Mouse (Mus musculus): Measurements from ENCODE around the gene Thsd4. TPM values are rescaled to one million over a fixed set of nuclear protein-coding genes. Genes with fewer than 3 reads are reported as not detected.

Gene Thsd4
- total RNA-seq, 2 experiments from 2014 or later: not detected

DNA sequence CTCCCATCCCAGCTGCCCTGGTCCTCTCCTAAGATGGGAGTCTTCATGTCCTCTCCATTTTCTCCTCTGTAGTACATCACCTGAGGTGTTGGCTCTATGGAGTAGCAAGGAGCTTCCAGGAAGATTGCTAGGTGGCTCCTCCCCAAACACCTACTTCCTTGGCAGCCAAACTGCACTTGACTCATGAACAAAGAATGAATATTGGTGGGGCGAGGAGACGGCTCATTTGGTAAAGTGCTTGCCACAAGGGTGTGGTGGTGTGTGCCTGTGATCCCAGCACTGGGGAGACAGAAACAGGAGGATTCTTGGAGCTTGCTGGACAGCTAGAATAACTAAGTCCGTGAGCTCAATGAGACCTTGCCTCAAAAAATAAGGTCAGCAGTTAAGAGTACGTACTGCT, 128.9 kb downstream of the Thsd4 start:
- ATAC-seq (replicated peaks; ENCODE audit: poor library complexity, severe bottlenecking): no peak

DNA sequence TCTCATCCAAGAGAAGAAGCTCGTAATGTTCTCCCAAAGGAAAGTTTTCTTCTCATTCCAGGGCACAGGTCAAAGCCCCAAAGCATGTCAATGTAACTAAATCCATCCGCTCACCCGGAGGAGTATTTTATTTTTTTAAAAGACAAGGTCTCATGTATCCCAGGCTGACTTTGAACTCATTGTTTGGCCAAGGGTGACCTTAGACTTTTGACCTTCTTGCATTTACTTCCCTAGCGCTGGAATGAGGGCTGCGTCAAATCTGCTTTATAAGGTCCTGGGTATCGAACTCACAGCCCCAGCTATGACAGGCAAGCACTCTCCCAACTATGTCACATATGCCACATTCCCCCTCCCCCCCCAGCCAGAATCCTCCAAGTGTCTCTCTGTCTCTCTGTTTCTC, 137.1 kb downstream of the Thsd4 start:
- no peak for ATAC-seq (replicated peaks; ENCODE audit: poor library complexity, severe bottlenecking)

DNA sequence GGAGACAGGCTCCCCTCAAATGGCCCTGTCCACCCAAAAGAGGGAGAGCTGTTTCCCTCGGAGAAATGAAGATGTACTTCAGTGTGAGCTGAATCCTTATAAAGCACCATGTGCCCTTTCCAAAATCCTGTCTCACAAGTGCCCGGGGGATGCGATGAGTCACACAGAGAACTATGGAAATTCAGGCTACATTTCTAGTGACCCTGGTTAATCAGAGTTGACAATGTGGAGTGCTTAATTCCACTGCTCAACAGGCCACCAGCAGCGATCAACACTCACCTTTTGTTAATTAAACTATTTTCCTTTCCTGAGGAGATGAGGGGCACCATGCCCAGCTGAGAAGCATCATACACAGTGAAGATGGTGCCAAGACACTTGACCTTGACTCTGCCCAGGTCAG, 138.9 kb downstream of the Thsd4 start:
- ATAC-seq (replicated peaks; ENCODE audit: poor library complexity, severe bottlenecking): no peak

DNA sequence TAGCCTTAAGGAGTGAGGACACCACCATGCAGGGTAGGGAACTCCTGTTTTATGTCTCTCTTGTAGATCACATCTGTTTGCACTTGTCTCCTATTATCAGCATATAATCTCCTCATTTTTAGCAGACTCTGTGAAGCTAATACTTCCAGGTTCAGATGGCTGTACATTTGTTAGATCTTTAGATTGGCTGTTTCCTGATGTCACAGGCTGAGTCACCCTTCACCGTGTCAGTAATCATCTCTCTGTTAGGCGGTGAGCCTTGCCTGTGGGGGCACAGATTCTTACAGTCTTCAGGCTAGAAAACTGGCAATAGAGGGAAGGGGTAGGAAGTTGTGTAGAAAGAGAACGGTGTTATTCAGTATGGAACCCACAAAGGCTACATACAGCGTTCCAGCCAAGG, 139.3 kb downstream of the Thsd4 start:
- ATAC-seq (replicated peaks; ENCODE audit: poor library complexity, severe bottlenecking): no peak

DNA sequence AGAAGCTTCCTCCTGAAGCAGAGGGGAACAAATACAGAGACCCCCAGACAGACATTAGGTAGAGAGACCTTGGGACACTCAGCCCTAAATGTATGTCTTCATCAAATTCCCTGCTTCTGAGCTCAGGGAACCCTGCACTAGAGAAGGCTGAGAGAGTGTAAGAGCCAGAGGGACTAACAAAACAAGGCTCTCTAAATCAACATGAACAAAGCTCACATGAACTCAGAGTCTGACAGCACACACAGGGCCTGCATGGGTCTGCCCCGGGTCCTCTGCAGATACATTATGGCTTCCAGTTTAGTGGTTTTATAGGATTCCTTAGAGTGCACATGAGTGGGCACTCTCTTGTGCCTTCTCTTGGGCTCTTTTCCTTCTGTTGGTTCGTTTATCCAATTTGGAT, 140.8 kb downstream of the Thsd4 start:
- no peak for ATAC-seq (replicated peaks; ENCODE audit: poor library complexity, severe bottlenecking)

DNA sequence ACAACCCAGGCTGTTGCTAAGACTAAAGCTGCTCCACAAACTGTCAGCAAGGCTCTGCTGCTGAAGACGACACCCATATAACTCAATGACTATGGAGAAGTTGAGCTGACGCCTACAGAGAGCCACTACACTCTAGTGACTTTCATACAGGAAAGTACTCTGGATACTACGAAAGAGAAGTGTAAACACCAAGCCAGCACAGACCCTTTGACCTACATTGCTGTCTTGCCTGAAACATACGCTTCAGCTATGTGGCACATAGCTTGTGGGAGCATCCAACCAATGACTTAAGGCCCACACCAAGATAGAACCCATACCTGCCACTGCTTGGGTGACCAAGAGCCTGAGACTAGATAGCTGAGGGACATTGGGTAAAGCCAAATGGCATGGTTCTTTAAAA, 141.3 kb downstream of the Thsd4 start:
- no peak for ATAC-seq (replicated peaks; ENCODE audit: poor library complexity, severe bottlenecking)

DNA sequence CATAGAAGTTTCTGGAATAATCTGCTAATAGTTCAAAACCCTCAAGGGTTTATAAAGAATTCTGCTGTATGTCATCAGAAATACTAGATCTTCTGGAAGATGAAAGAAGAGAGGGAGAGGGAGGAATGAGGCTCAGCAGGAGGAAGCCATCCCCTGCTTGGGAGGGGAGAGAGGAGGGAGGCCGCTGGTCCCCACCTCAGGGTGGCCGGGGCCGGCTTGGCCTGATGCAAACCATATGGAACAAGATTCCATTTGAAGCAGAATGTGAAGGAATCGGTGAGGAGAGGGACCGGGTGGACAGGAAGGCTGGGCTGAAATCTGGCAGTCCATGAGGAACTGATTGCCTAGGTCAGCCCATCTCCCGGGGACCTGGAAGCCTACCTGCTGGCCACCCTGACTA, 143.6 kb downstream of the Thsd4 start:
- ATAC-seq (replicated peaks; ENCODE audit: poor library complexity, severe bottlenecking): no peak

DNA sequence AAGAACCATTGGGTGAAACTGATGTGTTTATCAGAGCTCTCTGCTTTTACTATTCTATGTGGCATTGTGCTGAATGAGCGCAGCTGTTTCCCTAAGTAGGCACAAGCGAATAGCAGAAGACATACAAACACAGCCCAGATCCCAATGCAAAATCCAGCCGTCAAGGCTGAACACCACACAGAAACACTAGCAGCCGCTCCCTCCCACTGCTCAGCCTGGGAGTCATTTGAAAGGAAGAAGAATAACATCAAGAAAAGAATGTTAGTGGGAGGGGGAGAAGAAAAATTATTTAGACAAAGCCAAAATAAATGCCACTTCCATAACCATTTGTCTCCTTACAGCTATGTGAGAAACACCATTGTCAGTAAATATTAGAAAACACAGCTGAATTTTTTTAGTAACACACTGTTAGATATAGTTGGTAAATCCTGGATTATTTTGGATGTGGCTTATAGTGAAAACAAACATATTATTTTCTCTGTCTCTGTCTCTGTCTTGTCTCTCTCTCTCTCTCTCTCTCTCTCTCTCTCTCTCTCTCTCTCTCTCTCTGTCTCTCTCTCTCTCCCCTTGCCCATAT, 148.6 kb downstream of the Thsd4 start:
- ATAC-seq (replicated peaks; ENCODE audit: poor library complexity, severe bottlenecking): no peak

DNA sequence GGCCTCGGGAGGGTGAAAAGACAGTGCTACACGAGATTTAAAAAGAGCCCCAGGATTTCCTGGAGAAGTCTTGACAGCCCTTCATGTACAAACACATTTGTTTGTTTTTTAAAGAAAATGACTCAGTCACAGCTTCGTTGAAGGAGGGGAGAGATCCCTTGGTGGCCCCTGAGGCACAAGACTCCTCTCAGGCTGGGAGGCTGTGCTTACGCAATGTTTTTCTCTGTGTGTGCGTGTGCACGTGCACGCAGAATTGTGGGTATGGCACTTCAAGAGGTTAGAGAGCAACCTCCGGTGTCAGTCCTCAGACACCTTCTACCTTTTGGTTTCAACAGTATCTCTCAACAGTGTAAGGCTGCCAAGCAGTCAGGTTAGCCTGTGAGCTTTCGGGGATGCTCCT, 153.3 kb downstream of the Thsd4 start:
- no peak for ATAC-seq (replicated peaks; ENCODE audit: poor library complexity, severe bottlenecking)

DNA sequence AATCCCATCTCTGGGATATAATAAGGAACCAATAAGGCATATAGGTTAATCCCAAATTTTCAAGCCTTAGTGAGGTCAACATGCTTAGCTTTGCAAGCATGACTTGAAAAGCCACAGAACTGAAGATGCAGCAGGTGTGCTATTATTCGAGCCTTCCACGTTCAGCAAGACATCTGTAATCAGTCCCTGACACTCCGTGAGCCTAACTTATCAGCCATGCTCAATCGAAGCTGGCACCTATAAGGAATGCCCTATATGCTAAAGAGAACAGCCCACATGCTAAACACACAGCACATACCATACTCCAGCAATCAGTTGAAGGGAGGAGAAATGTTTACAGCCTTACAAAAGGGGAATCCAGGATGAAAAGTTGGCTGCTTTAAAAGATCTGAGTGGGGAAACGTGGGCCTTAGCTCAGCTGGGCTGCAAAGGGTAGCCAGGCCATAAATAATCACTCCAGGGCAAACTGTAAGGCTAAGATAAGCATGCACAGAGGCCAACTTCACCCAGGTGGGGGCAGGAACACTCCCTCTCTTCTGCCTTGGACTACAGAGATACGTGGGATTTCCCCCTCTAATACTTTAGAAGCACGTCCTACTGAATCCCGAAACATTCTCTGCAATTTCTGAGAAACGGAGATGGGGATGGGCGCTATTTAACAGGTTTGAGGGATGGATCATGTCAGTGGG, 154.1 kb downstream of the Thsd4 start:
- ATAC-seq (replicated peaks; ENCODE audit: poor library complexity, severe bottlenecking): no peak

DNA sequence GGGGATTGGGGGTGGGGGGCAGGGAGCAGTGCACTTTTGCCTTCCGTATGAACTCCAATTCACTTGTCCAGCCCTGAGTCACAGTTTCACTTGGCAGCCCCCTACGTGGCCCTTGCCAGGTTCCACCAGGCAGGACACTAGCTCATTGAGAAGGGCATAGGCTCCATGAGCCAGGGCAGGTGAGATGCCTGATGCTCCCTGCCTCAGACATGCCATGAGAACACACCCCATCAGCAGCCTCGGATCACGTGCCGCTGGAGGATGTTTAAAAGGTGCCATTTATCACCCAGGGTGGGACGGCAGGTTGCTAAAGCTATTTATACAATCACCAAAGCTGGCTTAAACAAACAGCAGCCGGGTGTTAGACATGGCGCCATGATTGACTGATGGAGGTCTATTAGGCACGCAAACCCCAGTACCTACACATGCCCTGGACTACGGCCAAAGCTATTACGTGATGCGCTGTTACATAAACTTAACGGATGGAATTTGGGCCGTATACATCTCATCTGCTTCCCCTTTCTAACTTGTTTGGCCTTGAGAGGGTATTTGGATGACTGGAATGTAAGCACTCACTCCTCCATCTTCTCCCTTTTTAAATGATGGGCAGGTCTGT, 157.6 kb downstream of the Thsd4 start:
- ATAC-seq (replicated peaks; ENCODE audit: poor library complexity, severe bottlenecking): no peak

DNA sequence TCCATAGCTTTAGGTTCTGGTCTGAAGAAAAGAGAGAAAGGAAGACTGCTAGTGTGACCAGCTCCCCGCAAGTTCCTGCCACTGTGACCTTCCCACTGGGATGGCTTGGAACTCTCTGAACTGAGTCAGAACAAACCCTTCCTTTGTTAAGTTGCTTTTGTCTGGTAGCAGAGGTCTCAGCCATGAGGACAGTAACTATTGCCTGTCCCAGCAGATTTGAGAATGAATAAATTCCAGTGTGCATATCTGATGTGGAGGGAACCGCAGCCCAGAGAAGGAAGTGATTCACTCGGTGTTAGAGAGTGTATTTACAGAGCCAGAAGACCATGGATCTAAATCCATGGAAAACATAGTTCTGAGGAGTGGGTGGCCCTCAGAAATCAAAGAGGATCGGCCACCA, 169.5 kb downstream of the Thsd4 start:
- ATAC-seq (replicated peaks; ENCODE audit: poor library complexity, severe bottlenecking): no peak

DNA sequence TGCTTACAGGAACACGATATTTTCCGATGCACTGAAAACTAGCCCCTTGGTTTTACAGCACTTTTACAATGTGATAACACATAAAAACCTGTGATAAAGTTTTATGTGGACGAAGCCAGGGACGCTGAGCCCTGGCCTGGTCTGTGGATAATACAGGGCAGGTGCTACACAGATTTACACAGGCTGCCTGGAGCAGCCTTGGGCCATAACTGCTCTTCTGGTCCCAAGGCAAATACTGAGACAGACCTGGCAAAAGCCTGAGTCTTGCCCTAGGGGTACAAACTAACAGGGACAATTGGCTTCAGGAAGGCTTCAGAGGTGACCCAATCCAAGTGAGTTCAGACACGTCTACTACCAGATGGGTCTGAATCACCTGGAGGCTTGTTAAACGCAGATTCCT, 170.7 kb downstream of the Thsd4 start:
- no peak for ATAC-seq (replicated peaks; ENCODE audit: poor library complexity, severe bottlenecking)

DNA sequence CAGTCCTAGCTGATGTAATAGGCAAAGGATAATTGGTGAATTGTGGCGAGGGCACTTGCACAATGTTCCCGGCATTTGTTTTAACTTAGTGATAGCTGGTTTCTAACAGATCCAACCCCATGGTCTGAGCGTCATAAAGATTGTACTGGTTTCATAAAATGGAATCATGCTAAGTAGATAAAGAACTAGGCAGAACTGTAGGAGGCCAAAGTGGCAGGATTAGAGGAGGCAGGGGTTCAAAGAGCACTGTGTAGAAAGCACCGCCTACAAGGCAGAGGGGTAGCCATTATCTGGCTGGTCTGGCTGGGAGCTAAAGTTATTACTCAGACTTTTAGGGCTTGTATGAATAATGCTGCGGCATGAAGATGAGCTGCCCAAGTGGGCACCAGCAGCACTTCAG, 185.7 kb downstream of the Thsd4 start:
- ATAC-seq (replicated peaks; ENCODE audit: poor library complexity, severe bottlenecking): no peak

DNA sequence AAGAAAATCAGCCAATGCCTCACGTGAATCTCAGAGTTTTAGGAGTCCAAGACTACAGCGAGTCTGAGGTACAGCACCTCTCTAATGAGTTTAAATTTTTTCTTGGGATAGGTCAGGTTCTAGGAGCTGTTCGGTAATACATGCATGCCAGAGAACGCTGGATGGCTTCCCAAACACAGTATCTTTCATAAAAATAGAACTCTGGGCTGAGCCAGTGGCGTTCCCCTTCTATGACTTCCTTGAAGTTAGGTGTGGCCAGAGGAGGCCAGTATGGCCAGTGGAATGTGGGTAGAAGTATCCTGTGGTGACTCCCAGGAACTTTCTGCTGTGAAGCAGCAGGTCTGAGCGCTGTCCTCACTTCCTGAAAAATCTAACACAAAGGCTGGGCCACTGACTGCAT, 186.4 kb downstream of the Thsd4 start:
- ATAC-seq (replicated peaks; ENCODE audit: poor library complexity, severe bottlenecking): no peak

DNA sequence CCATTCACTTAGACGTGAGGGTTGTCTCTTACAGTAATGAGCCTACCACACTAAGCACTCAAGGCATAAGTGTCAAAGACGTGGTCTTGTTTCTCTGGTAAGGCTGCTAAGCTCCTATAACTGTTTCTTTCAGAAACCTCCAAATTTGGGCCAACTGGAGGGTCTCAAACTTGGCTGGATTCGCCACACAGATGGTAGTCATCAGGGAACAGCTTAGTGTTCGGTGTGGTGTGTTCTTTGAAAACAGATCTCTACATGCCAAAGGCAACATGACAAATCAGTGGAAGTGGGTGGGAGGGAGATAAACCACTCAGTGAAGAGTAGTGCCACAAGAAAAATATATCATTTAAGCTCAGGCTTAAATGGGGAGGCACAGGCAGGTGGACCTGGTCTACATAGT, 191.9 kb downstream of the Thsd4 start:
- ATAC-seq (replicated peaks; ENCODE audit: poor library complexity, severe bottlenecking): no peak

DNA sequence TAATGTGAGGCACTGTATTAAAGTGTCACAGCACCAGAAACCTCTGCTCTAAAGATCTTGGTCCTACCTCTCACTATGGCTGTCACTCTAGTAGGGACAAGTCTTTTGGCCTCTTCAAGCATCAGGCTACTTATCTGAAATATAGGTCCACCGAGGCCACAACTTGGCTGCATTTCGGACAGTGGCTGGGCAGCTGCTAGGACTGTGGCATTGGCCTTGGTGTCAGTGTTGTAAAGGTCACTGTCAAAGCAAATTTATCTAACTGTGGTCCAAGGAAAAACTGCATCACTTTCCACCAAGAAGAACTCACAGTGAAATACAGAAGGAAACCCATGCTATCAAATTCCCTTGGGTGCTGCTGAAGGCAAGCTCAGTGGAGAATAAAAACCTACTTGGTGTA, 197.1 kb downstream of the Thsd4 start:
- ATAC-seq (replicated peaks; ENCODE audit: poor library complexity, severe bottlenecking): no peak

DNA sequence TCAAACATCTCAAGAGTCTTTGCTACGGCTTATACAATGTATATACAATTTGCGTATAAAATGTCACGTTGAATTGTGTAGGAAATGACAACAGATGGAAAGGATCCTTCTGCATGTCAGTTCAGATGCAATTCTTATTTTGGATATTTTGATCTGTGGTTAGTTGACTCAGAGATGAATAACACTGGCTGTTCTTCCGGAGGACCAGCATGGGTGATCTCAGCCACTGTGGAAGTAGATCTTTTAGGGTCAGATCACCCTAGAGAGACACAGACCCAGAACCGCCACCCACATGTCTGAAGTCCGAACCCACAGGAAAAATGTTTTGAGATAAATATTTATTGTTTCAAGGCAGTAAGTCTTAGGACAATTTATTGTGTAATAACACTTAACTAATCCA, 198.4 kb downstream of the Thsd4 start:
- no peak for ATAC-seq (replicated peaks; ENCODE audit: poor library complexity, severe bottlenecking)

DNA sequence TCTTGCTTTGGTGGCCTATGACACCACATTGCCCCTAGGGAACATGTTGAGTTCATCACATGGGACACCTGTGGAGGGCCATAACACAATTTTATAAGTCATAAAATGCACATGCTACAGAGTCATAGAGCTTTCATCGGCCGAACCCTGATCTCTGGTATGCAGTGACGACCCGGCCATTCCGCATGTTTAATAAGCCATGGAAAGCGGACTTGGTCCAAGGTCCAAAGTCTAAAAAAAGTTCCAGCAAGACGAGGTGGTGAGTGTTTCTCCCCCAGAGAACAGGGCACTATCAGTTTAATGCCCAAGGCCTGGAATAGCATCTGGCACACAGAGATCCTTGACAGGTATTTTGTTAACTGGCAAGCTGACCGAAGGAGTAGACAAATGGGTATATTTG, 204.6 kb downstream of the Thsd4 start:
- no peak for ATAC-seq (replicated peaks; ENCODE audit: poor library complexity, severe bottlenecking)

DNA sequence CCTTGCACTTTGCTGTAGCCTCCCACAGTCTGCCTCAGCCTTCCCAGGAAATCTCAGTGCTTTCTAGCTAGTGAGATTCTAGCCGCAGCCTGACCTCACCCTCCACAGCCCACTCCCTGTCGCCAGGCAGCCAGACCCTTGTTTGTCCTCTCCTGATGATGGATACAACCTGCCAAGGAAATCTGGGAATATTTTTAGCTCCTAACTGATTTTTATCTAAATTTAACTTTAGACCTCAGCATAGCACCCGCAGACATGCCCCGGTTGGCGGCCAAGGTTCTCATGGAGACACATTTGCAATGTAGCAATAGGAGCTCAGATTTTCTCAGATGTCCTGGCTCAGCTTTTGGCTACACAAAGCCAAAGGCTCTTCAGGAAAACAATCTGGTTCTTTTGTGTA, 205.3 kb downstream of the Thsd4 start:
- ATAC-seq (replicated peaks; ENCODE audit: poor library complexity, severe bottlenecking): no peak

DNA sequence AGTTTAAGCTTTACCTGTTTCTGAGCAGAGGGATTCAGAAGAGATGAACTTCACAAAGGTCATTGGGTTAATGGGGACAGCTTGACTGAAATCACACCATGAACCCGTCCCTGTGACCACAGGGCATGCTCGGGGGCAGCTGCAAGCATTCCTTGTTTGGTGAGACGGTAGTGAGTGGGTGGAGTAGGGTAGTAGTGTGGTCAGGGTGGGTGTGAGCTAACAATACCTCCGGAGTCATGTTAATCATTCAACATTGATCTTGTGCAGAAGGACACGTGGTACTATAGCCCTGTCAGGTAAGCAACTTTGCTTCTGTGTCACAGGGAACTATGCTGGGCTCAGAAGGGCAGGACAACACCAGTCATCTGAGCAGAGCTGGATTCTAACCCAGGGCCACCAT, 206.3 kb downstream of the Thsd4 start:
- ATAC-seq (replicated peaks; ENCODE audit: poor library complexity, severe bottlenecking): no peak

DNA sequence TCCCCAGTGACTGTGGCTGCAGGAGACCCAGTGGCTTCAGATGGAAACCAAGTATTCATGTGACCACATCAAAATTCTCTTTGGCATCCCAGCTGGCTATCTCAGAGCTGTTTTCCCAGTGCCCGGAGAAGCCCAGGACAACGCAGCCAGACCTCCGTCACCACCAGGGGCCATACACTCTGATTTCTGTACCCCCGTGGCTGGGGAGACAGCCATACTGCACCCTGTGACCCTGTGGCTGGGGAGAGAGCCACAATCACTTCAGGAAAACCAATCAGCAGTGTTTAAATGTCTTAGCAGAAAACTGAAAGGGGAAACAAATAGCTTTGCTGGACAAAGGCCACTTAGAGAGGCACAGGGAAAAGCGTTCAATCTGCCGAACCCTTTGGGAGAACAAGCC, 208.2 kb downstream of the Thsd4 start:
- ATAC-seq (replicated peaks; ENCODE audit: poor library complexity, severe bottlenecking): no peak

All from granulocyte monocyte progenitor cell, adult 5-6 weeks (primary cell).